ENCODE assay signal across 9 mouse cellular contexts in genomic region chr17:28510445-28511342, GRCm38 (mm10). TPM values are rescaled to one million over a fixed set of nuclear protein-coding genes. Genes with fewer than 3 reads are reported as not detected.
DNase-seq lines count a peak whose midpoint lies in the region; ATAC-seq and TF ChIP-seq lines count a peak whose summit lies in the region.
"Had no signal": no experiment of that assay in that cellular context is flagged by ENCODE, and none has a peak within 500 bp of the region (broad histone marks: within the 10 kb centered on the region; RNA-seq: fewer than 3 reads in every experiment).

No protein-coding gene starts in this region.

- peaks cover 13% of the 10 kb centered on the region for H3K4me1 ChIP-seq in liver, adult 2 months (ENCODE audit: control insufficient read depth, insufficient read depth, low read length)
- peaks cover 37% of the 10 kb centered on the region for H3K4me1 ChIP-seq in stomach, embryonic 15.5 days

- no peaks in the 10 kb centered on the region for H3K9me3 ChIP-seq in stomach, embryonic 15.5 days

- peak; percentile 12 for ATAC-seq in activated CD4-positive, CD25-positive, alpha-beta regulatory T cell, adult 4 months
- ATAC-seq in stomach, embryonic 15.5 days (ENCODE audit: insufficient read depth, low FRiP score, low read depth), result peak; percentile 23; the same call in 1 of the 2 replicates

- intact Hi-C loops in heart, postnatal 36 days (cut with DNase I), result loop anchor here (10.0 kb wide), 1 partner anchor 486 kb away; no protein-coding TSS in a partner anchor
- intact Hi-C loops in left cerebral cortex, postnatal 36 days (cut with DNase I), result no loop called here

- 56% methylated on average over 28 of the region's 28 CpGs for WGBS in liver, adult 2 months
- WGBS in stomach, embryonic 15.5 days, result 9% methylated on average over 28 of the region's 28 CpGs

- no peaks in the 10 kb centered on the region for H3K79me2 ChIP-seq in liver, adult 2 months (ENCODE audit: control insufficient read depth, insufficient read depth, low read length)

- peak overlapping the region; percentile 39 for H3K4me2 ChIP-seq in stomach, embryonic 15.5 days

- TF ChIP-seq POLR2A in liver, adult 2 months (IDR thresholded peaks at IDR 0.05; ENCODE audit: extremely low read depth, insufficient read depth, low read length), result no peak

- H3K36me3 ChIP-seq in liver, adult 2 months (ENCODE audit: control insufficient read depth, insufficient read depth, low read length), result no peaks in the 10 kb centered on the region
- H3K36me3 ChIP-seq in stomach, embryonic 15.5 days, result no peaks in the 10 kb centered on the region

- peak overlapping the region; percentile 3; the same call in 1 of the 2 replicates for H3K9ac ChIP-seq in liver, adult 2 months (ENCODE audit: low read depth, low read length)
- H3K9ac ChIP-seq in stomach, embryonic 15.5 days, result no peak overlapping the region

- no peak for TF ChIP-seq CTCF in liver, adult 2 months (IDR thresholded peaks at IDR 0.05; ENCODE audit: low read depth, low read length)

- no peak overlapping the region for H3K4me3 ChIP-seq in liver, adult 2 months (ENCODE audit: insufficient read depth, low read depth, low read length)
- peak overlapping the region; percentile 15; the same call in 1 of the 2 replicates for H3K4me3 ChIP-seq in stomach, embryonic 15.5 days (replicated peaks)

- no peak overlapping the region for H3K27ac ChIP-seq in liver, adult 2 months (replicated peaks; ENCODE audit: insufficient read depth, low read depth, low read length)
- H3K27ac ChIP-seq in stomach, embryonic 15.5 days, result no peak overlapping the region

- DNase-seq in CD4-positive helper T cell, adult 2 months (ENCODE audit: low read depth, low spot score), result peak; percentile 26
- DNase-seq in heart, postnatal 36 days, result peak; percentile 44 to 68
- no peak for DNase-seq in liver, adult 2 months (ENCODE audit: extremely low read depth, low read depth, low spot score)
- DNase-seq in cerebellum, postnatal 10 days, result no peak
- DNase-seq in left cerebral cortex, postnatal 36 days (ENCODE audit: low spot score in 2 of 2), result no peak
- no peak for DNase-seq in layer of hippocampus, postnatal 10 days (ENCODE audit: low spot score in 2 of 2)

- H3K27me3 ChIP-seq in liver, adult 2 months (ENCODE audit: control insufficient read depth, insufficient read depth, low read length), result no peaks in the 10 kb centered on the region
- no peaks in the 10 kb centered on the region for H3K27me3 ChIP-seq in stomach, embryonic 15.5 days (replicated peaks)

RNA-seq across cellular contexts. Expression of gene Fkbp5, which starts 6.6 kb away (rescaled TPM):
- 10 to 100 TPM; 17.9 to 24.0 TPM for polyA plus RNA-seq in activated CD4-positive, CD25-positive, alpha-beta regulatory T cell, adult 4 months (2017; shearing (Covaris generic))
- 10 to 100 TPM; 50.0 to 72.1 TPM for total RNA-seq in heart, postnatal 36 days (2021)
- total RNA-seq in liver, adult 2 months (2014; rRNA removed), result 25.6 and 30.3 TPM in 2 replicates
- polyA plus RNA-seq in liver, adult 2 months (2012; rRNA removed), result 17.7 and 29.8 TPM in 2 replicates
- polyA plus RNA-seq in stomach, embryonic 15.5 days (2015; fragmentation: Nextera tagmentation; extraction: Ambion mirVana), result 24.1 and 24.6 TPM in 2 replicates
- total RNA-seq in left cerebral cortex, postnatal 36 days (2021), result 10 to 100 TPM; 40.4 to 69.3 TPM
- total RNA-seq in layer of hippocampus, postnatal 10 days (2021), result 10 to 100 TPM; 42.8 to 45.6 TPM

RNA-seq across cellular contexts. Expression of gene Armc12, which starts 19.9 kb away (rescaled TPM):
- not detected for polyA plus RNA-seq in activated CD4-positive, CD25-positive, alpha-beta regulatory T cell, adult 4 months (2017; shearing (Covaris generic))
- total RNA-seq in heart, postnatal 36 days (2021), result not detected
- not detected in 2 replicates for total RNA-seq in liver, adult 2 months (2014; rRNA removed)
- not detected in 2 replicates for polyA plus RNA-seq in liver, adult 2 months (2012; rRNA removed)
- polyA plus RNA-seq in stomach, embryonic 15.5 days (2015; fragmentation: Nextera tagmentation; extraction: Ambion mirVana), result not detected in 2 replicates
- not detected for total RNA-seq in left cerebral cortex, postnatal 36 days (2021)
- total RNA-seq in layer of hippocampus, postnatal 10 days (2021), result not detected
- total RNA-seq: adrenal gland, postnatal 36 days had no signal

RNA-seq across cellular contexts. Expression of gene Clpsl2, which starts 38.5 kb away (rescaled TPM):
- not detected for polyA plus RNA-seq in activated CD4-positive, CD25-positive, alpha-beta regulatory T cell, adult 4 months (2017; shearing (Covaris generic))
- total RNA-seq in heart, postnatal 36 days (2021), result not detected
- total RNA-seq in liver, adult 2 months (2014; rRNA removed), result not detected in 2 replicates
- polyA plus RNA-seq in liver, adult 2 months (2012; rRNA removed), result not detected in 2 replicates
- polyA plus RNA-seq in stomach, embryonic 15.5 days (2015; fragmentation: Nextera tagmentation; extraction: Ambion mirVana), result not detected in 2 replicates
- not detected for total RNA-seq in left cerebral cortex, postnatal 36 days (2021)
- total RNA-seq in layer of hippocampus, postnatal 10 days (2021), result not detected
- total RNA-seq: adrenal gland, postnatal 36 days had no signal

RNA-seq across cellular contexts. Expression of gene Clps, which starts 49.9 kb away (rescaled TPM):
- not detected for polyA plus RNA-seq in activated CD4-positive, CD25-positive, alpha-beta regulatory T cell, adult 4 months (2017; shearing (Covaris generic))
- total RNA-seq in heart, postnatal 36 days (2021), result not detected
- 9.5 and 70.1 TPM in 2 replicates for total RNA-seq in liver, adult 2 months (2014; rRNA removed)
- polyA plus RNA-seq in liver, adult 2 months (2012; rRNA removed), result 1.4 and 2.1 TPM in 2 replicates
- polyA plus RNA-seq in stomach, embryonic 15.5 days (2015; fragmentation: Nextera tagmentation; extraction: Ambion mirVana), result 3,221 and 3,572 TPM in 2 replicates
- total RNA-seq in left cerebral cortex, postnatal 36 days (2021), result not detected
- total RNA-seq in layer of hippocampus, postnatal 10 days (2021), result not detected
- total RNA-seq: adrenal gland, postnatal 36 days had no signal

Comparison
In these comparisons a context has a peak if more than half of its experiments do, and no peak if none do; other contexts are left out.
1. DNase-seq: peak in CD4-positive helper T cell, adult 2 months (single experiment) and heart, postnatal 36 days (2 of 2); none in liver, adult 2 months (single experiment), cerebellum, postnatal 10 days (0 of 2), left cerebral cortex, postnatal 36 days (0 of 2) and layer of hippocampus, postnatal 10 days (0 of 2).